Mouse (Mus musculus) erythroblast, embryonic 14.5 days (primary cell): ENCODE measurements around the gene Arpin.

ENCODE experiments used
- GATA1 ChIP-seq: IDR thresholded peaks from 2 replicates; pipeline ENCODE4 v1.6.1; 2012; ENCODE audit warnings: low read length, inconsistent platforms, mixed read lengths
- TAL1 ChIP-seq: IDR thresholded peaks from 3 replicates; pipeline ENCODE4 v1.6.1; 2012; ENCODE audit warnings: low read length, inconsistent platforms, mixed read lengths

DNA sequence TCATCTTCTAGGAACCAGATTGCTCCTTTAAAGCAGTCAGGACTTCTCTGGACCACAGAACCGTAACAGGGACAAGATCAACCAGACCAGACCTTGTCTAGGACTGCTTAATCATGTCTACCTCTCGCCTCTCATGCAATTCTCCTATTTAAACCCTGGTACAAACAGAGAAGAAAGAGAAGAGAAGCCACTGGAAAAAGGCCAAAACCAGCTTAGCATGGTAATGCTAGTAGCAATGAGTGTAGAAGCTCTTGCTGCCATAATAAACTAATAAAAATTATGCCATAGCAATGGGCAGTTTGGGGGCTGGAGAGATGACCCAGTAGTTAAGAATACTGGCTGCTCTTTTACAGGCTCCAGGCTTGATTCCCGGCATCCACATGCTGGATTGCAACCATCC is 28.2 kb downstream of the Arpin start:
- no peak for TF ChIP-seq TAL1
- no peak for TF ChIP-seq GATA1
